Mouse (Mus musculus): ENCODE measurements around the gene Smg6.

- TF ChIP-seq CTCF (IDR thresholded peaks at IDR 0.05; ENCODE audit: borderline replicate concordance, extremely low read depth, insufficient read depth, insufficient read length): 0 out of 2 replicates have a peak, but pooled peaks have one; percentile 23
- TF ChIP-seq POLR2A (IDR thresholded peaks at IDR 0.05; ENCODE audit: borderline replicate concordance, extremely low read depth, insufficient read depth, insufficient read length, poor library complexity, severe bottlenecking): peak; percentile 37; the same call in 1 of the 2 replicates
Measured at GRCm38 (mm10) chr11:75190371-75190724, 264.7 kb downstream of the Smg6 start.

All from brain, embryonic 14.5 days (tissue).